Mouse (Mus musculus) gastrocnemius, postnatal 36 days (tissue): ENCODE data around the gene Ip6k1. TPM values are rescaled to one million over a fixed set of nuclear protein-coding genes. Genes with fewer than 3 reads are reported as not detected.
A peak's percentile ranks its signal among the peaks of the same experiment; 100 is the strongest.

Experiments
- DNase-seq, 2 experiments: peaks; one replicate each; pipeline ENCODE4 v3.0.0; 2022
- intact Hi-C: fragments of 180-260 bp; cut with DNase I; formaldehyde crosslinking; loops from one replicate; pipeline ENCODE4 v1.15.1; 2025
- total RNA-seq, 2 experiments: library from RNA; stranded (reverse); gene quantifications; 2 replicates each; pipeline ENCODE4 v1.2.3; 2021

The Ip6k1 gene
- total RNA-seq, 2 experiments from 2014 or later = 19.1 to 20.3 TPM

GRCm38 (mm10) chr9:108053665-108054225 is 51.4 kb downstream of the Ip6k1 start:
- DNase-seq = peak in 1 of 2 experiments; percentile 20
- intact Hi-C loops = loop anchor here (5.0 kb wide), 1 partner anchor 151 kb away; no protein-coding TSS in a partner anchor

- peak in 1 of 2 experiments; percentile 17 for DNase-seq
- intact Hi-C loops = loop anchor here (5.0 kb wide), 1 partner anchor 152 kb away; no protein-coding TSS in a partner anchor
These were observed 52.2 kb downstream of the Ip6k1 start for GRCm38 (mm10) chr9:108054331-108055040.

- intact Hi-C loops = no loop called here
- no peak for DNase-seq
These were observed 52.8 kb downstream of the Ip6k1 start for GRCm38 (mm10) chr9:108055061-108055460.

- intact Hi-C loops = no loop called here
- DNase-seq = no peak
These were observed 53.4 kb downstream of the Ip6k1 start for GRCm38 (mm10) chr9:108055661-108056237.

- DNase-seq = peak in 1 of 2 experiments; percentile 15
- intact Hi-C loops = no loop called here
These were observed 54.3 kb downstream of the Ip6k1 start for GRCm38 (mm10) chr9:108056361-108057261.

- DNase-seq = peak in 1 of 2 experiments; percentile 52
These were observed 54.9 kb downstream of the Ip6k1 start for GRCm38 (mm10) chr9:108057262-108057562.

GRCm38 (mm10) chr9:108058291-108058690 is 56.0 kb downstream of the Ip6k1 start:
- DNase-seq = peak in 1 of 2 experiments; percentile 5
- intact Hi-C loops = no loop called here

More at GRCm38 (mm10) chr9:108057262-108057562, 54.9 kb downstream of the Ip6k1 start:
- intact Hi-C loops = no loop called here

GRCm38 (mm10) chr9:108062142-108062541 is 59.8 kb downstream of the Ip6k1 start:
- intact Hi-C loops = no loop called here
- DNase-seq = no peak

- intact Hi-C loops = no loop called here
- no peak for DNase-seq
These were observed 61.1 kb downstream of the Ip6k1 start for GRCm38 (mm10) chr9:108063361-108063760.

- intact Hi-C loops = loop anchor here (2.0 kb wide), 1 partner anchor 161 kb away; no protein-coding TSS in a partner anchor
These were observed 63.2 kb downstream of the Ip6k1 start for GRCm38 (mm10) chr9:108065491-108066011.

GRCm38 (mm10) chr9:108067199-108067598 is 64.9 kb downstream of the Ip6k1 start:
- intact Hi-C loops = loop anchor here (2.0 kb wide), 1 partner anchor 162 kb away; no protein-coding TSS in a partner anchor

More at GRCm38 (mm10) chr9:108065491-108066011, 63.2 kb downstream of the Ip6k1 start:
- peak; percentile 55 to 56 for DNase-seq

GRCm38 (mm10) chr9:108067900-108068299 is 65.6 kb downstream of the Ip6k1 start:
- intact Hi-C loops = loop anchor here (1.0 to 2.0 kb wide), 2 partner anchors 105 to 163 kb away; no protein-coding TSS in a partner anchor
- peak; percentile 73 to 80 for DNase-seq

More at GRCm38 (mm10) chr9:108067199-108067598, 64.9 kb downstream of the Ip6k1 start:
- DNase-seq = no peak

- DNase-seq = no peak
- intact Hi-C loops = no loop called here
These were observed 66.7 kb downstream of the Ip6k1 start for GRCm38 (mm10) chr9:108069007-108069406.

- intact Hi-C loops = no loop called here
These were observed 67.2 kb downstream of the Ip6k1 start for GRCm38 (mm10) chr9:108069529-108069928.

GRCm38 (mm10) chr9:108071801-108072200 is 69.5 kb downstream of the Ip6k1 start:
- intact Hi-C loops = no loop called here
- no peak for DNase-seq

More at GRCm38 (mm10) chr9:108069529-108069928, 67.2 kb downstream of the Ip6k1 start:
- no peak for DNase-seq

- intact Hi-C loops = no loop called here
- no peak for DNase-seq
These were observed 70.2 kb downstream of the Ip6k1 start for GRCm38 (mm10) chr9:108072481-108072924.

- intact Hi-C loops = no loop called here
- DNase-seq = no peak
These were observed 71.0 kb downstream of the Ip6k1 start for GRCm38 (mm10) chr9:108073141-108073930.

GRCm38 (mm10) chr9:108080168-108080567 is 77.9 kb downstream of the Ip6k1 start, which contains the start of gene Mst1:
TSS of gene Mst1 (plus strand) at chr9:108080436.
- DNase-seq = no peak
- intact Hi-C loops = no loop called here

- intact Hi-C loops = no loop called here
- DNase-seq = no peak
These were observed 80.2 kb downstream of the Ip6k1 start for GRCm38 (mm10) chr9:108082549-108082948.
